Mouse (Mus musculus) C2C12 (cell line): ENCODE results near the gene Zfp385b. TPM values are rescaled to one million over a fixed set of nuclear protein-coding genes. Genes with fewer than 3 reads are reported as not detected.

ENCODE experiments used
- H3K27me3 ChIP-seq: one replicate; pipeline ENCODE4 v1.6.1; 2011; ENCODE audit not compliant: control insufficient read depth, insufficient read depth, insufficient read length
- H3K36me3 ChIP-seq: one replicate; pipeline ENCODE4 v1.6.1; 2011; ENCODE audit not compliant: control insufficient read depth, insufficient read depth
- H3K4me3 ChIP-seq: one replicate; pipeline ENCODE4 v1.5.1; 2011; ENCODE audit warnings: mild to moderate bottlenecking, control low read depth; ENCODE audit not compliant: poor library complexity, insufficient read depth, severe bottlenecking
- H3K79me2 ChIP-seq: one replicate; pipeline ENCODE4 v1.6.1; 2011; ENCODE audit not compliant: control insufficient read depth, insufficient read depth
- H3K79me3 ChIP-seq: one replicate; pipeline ENCODE4 v1.6.1; 2011; ENCODE audit warnings: low read depth, control low read depth
- H3ac ChIP-seq: one replicate; pipeline ENCODE3; 2011; ENCODE audit warnings: low read depth; ENCODE audit not compliant: control insufficient read depth, insufficient read length
- CEBPB ChIP-seq: IDR thresholded peaks from one replicate; pipeline ENCODE4 v1.6.1; 2011; ENCODE audit warnings: low read depth, mild to moderate bottlenecking, control low read depth, moderate library complexity
- CTCF ChIP-seq: IDR thresholded peaks from one replicate; pipeline ENCODE4 v1.5.1; 2011; ENCODE audit not compliant: control insufficient read depth, insufficient read depth, insufficient read length
- FOSL1 ChIP-seq: IDR thresholded peaks from one replicate; pipeline ENCODE4 v1.8.0; 2011; ENCODE audit warnings: mild to moderate bottlenecking, low read length; ENCODE audit not compliant: poor library complexity, insufficient read depth, severe bottlenecking
- MAX ChIP-seq: IDR thresholded peaks from one replicate; pipeline ENCODE4 v1.6.1; 2011; ENCODE audit warnings: mild to moderate bottlenecking, control low read depth
- MYOD1 ChIP-seq: IDR thresholded peaks from one replicate; pipeline ENCODE4 v1.6.1; 2011; ENCODE audit warnings: low read depth; ENCODE audit not compliant: control insufficient read depth, insufficient read length
- MYOG ChIP-seq: IDR thresholded peaks from one replicate; pipeline ENCODE4 v1.6.1; 2011; ENCODE audit not compliant: control insufficient read depth, insufficient read length; ENCODE audit errors: extremely low read depth
- USF1 ChIP-seq: IDR thresholded peaks from one replicate; pipeline ENCODE4 v1.6.1; 2011; ENCODE audit warnings: low read depth, mild to moderate bottlenecking, control low read depth, moderate library complexity
- polyA plus RNA-seq: library from polyadenylated mRNA; unstranded; fragments of >200 nt; fragmentation: generic; extraction: Trizol; gene quantifications from one replicate; pipeline ENCODE4 v1.2.1, GENCODE M21; 2012; ENCODE audit warnings: missing spikeins

Zfp385b gene
- polyA plus RNA-seq, 1 experiment = 0.01 TPM

DNA sequence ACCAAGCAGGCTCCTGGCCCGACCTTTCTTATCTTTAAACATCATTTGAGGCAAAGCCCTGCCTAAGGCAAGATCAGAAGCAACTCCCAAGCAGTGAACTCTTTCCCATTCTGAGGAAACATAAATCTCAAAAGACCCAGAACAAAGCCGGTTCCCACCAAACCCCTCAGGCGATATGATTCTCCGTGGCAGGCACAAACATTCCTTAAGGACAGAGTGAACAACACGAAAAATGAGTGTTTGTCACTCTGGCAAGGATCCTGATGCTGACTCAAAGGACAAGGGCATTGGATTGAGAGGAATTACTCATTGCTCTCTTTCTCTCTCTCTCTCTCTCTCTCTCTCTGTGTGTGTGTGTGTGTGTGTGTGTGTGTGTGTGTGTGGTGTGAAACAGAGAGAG lies 105.6 kb downstream of the Zfp385b start:
- Histone ChIP-seq H3K4me3 (no peak overlapping the region), H3K36me3 (no peaks in the 10 kb centered on the region), H3ac (no peak overlapping the region), H3K79me2 (no peaks in the 10 kb centered on the region), H3K27me3 (no peaks in the 10 kb centered on the region), H3K79me3 (no peaks in the 10 kb centered on the region)
- TF ChIP-seq MAX = no peak
- no peak for TF ChIP-seq CEBPB
- TF ChIP-seq MYOD1 = no peak
- TF ChIP-seq CTCF = no peak
- no peak for TF ChIP-seq MYOG
- TF ChIP-seq USF1 = no peak
- no peak for TF ChIP-seq FOSL1

DNA sequence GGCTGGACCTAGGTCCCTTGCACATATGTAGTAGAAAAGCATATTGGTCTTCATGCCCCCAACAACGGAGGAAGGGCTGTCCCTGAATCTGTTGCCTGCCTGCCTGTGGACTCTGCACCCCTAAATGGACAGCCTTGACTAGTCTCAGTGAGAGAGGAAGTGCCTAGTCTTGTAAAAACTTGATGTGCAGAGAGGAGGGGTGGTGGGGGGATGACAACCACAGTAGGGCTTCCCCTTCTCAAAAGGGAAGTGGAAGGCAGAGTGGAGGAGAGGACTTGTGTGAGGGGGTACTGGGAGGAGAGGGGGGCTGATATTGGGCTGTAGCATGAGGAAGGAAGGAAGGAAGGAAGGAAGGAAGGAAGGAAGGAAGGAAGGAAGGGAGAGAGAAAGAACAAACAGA lies 107.7 kb downstream of the Zfp385b start:
- TF ChIP-seq USF1 (no peak), MYOG (no peak), MAX (no peak)
- H3ac ChIP-seq = no peak overlapping the region
- no peak overlapping the region for H3K4me3 ChIP-seq
- H3K79me2 ChIP-seq = no peaks in the 10 kb centered on the region
- H3K27me3 ChIP-seq = no peaks in the 10 kb centered on the region
- H3K36me3 ChIP-seq = no peaks in the 10 kb centered on the region
- no peaks in the 10 kb centered on the region for H3K79me3 ChIP-seq

DNA sequence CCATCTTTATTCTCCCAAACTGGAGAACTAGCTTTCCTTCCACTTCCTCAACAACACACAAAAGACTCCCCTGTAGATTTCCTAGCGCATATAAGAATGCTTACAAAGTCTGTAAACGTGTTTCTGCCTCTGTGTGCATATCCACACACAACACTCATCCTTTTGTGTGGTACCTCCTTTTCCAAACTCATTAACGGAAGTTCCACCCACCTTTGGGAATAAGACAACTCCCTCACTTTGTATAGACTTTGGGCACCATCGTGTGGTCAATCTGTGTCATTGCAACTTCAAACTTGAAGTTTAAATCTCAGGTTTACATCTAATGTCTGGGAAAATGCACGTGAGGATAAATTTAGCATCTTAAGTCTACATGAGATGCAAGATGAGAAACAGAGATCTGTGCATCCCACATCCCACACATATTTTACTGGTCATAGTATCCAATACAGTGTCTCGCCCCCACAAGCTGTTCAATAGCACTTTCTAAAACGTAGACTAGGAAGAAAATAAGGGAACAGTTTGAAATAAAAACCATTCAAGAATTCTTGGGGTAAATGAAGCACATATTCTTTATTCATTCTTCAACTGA lies 110.1 kb downstream of the Zfp385b start:
- no peak overlapping the region for H3K4me3 ChIP-seq
- H3ac ChIP-seq = no peak overlapping the region
- no peaks in the 10 kb centered on the region for H3K27me3 ChIP-seq
- TF ChIP-seq CTCF = no peak
- no peak for TF ChIP-seq MAX
- no peak for TF ChIP-seq CEBPB
- no peak for TF ChIP-seq USF1
- no peak for TF ChIP-seq FOSL1
- TF ChIP-seq MYOG = no peak
- no peak for TF ChIP-seq MYOD1
- H3K79me2 ChIP-seq = no peaks in the 10 kb centered on the region
- H3K36me3 ChIP-seq = no peaks in the 10 kb centered on the region
- no peaks in the 10 kb centered on the region for H3K79me3 ChIP-seq

DNA sequence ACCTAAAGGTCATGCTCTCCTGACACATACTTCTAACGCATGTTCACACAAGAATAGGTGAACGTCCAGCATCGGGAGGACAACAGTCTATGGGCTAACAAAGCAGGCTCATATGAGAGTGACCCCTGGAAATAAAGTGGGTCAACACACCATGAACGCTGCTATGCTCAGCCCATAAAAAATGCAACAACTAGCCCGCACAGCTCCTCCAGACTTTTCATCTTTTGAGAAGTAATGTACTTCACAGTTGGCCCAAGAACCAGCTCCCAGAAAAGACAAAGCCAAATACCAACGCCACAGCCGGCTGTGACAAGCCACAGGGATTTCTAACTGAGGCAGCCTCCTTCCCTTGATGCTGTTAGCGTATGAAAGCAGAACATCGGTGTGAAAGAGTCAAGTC lies 112.3 kb downstream of the Zfp385b start:
- H3K36me3 ChIP-seq = no peaks in the 10 kb centered on the region
- no peaks in the 10 kb centered on the region for H3K27me3 ChIP-seq
- H3K4me3 ChIP-seq = no peak overlapping the region
- H3ac ChIP-seq = no peak overlapping the region
- TF ChIP-seq MYOD1 (no peak), FOSL1 (no peak), MYOG (no peak), CTCF (no peak), MAX (no peak), USF1 (no peak), CEBPB (no peak)
- no peaks in the 10 kb centered on the region for H3K79me2 ChIP-seq
- H3K79me3 ChIP-seq = no peaks in the 10 kb centered on the region

DNA sequence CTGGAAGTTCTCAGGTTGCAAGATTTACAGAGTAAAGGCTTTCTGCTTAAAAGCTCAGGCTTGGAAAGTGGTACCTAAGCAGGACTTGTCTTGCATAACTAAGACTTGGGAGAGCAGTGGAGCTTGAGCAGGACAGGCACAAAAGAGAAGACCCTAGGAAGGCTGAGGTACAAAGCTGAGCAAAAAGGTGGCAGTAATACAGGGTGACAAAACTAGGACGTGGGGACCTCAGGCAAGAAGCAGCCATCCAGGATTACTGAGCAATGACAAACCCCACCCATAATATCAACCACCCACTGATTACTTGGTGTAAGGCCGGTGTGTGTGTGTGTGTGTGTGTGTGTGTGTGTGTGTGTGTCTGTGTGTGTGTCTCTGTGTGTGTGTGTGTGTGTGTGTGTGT lies 114.0 kb downstream of the Zfp385b start:
- Histone ChIP-seq H3K27me3 (no peaks in the 10 kb centered on the region), H3ac (no peak overlapping the region), H3K79me3 (no peaks in the 10 kb centered on the region), H3K36me3 (no peaks in the 10 kb centered on the region), H3K4me3 (no peak overlapping the region), H3K79me2 (no peaks in the 10 kb centered on the region)
- TF ChIP-seq FOSL1 = no peak
- TF ChIP-seq MAX = no peak
- no peak for TF ChIP-seq MYOG
- TF ChIP-seq CEBPB = no peak
- no peak for TF ChIP-seq USF1
- TF ChIP-seq CTCF = no peak
- TF ChIP-seq MYOD1 = no peak

DNA sequence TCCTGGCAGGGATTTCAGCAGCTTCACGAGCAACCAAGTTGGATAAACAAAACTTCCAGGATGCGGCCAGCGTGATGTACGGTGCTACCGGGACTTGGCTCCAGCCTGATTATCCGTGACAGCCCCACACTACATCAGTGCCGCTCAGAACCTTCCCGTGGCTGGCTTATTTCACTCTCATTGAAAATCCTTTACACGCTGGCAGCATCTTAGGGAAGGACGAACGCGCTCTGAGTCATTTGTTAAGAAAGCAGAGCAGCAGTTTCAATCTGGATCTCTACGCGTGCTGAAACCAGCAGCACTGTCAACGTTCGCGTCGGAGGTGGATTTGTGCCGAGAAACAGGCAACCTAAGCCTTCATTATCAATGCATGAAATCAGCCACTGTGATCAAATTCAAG lies 116.4 kb downstream of the Zfp385b start:
- TF ChIP-seq FOSL1 (no peak), CEBPB (no peak), MYOD1 (no peak), MAX (no peak), USF1 (no peak), CTCF (no peak), MYOG (no peak)
- Histone ChIP-seq H3K36me3 (no peaks in the 10 kb centered on the region), H3K27me3 (no peaks in the 10 kb centered on the region), H3K4me3 (no peak overlapping the region), H3ac (no peak overlapping the region), H3K79me3 (no peaks in the 10 kb centered on the region), H3K79me2 (no peaks in the 10 kb centered on the region)
